Mouse (Mus musculus) lung, embryonic 16.5 days (tissue): ENCODE results near the gene Igdcc4. TPM values are rescaled to one million over a fixed set of nuclear protein-coding genes. Genes with fewer than 3 reads are reported as not detected.

ENCODE experiments used
- ATAC-seq: fragments of 200-750 bp; cut with Nextera tagmentation; 2 replicates; pipeline ENCODE4 v1.8.0; 2017; ENCODE audit warnings: low read depth, mild to moderate bottlenecking, moderate library complexity
- H3K27ac ChIP-seq: fragments of 300-500 bp; sonication (generic); 2 replicates; pipeline ENCODE4 v1.5.1; 2014; ENCODE audit warnings: mild to moderate bottlenecking, control low read depth, low read length
- H3K27me3 ChIP-seq: fragments of 300-500 bp; sonication (generic); 2 replicates; pipeline ENCODE4 v1.6.1; 2014; ENCODE audit warnings: low read depth, low read length, mixed read lengths; ENCODE audit not compliant: control insufficient read depth, insufficient read depth
- H3K36me3 ChIP-seq: fragments of 300-500 bp; sonication (generic); 2 replicates; pipeline ENCODE4 v1.6.1; 2014; ENCODE audit warnings: low read length; ENCODE audit not compliant: control insufficient read depth, insufficient read depth
- H3K4me1 ChIP-seq: fragments of 300-500 bp; sonication (generic); replicated peaks from 2 replicates; pipeline ENCODE4 v1.6.1; 2014; ENCODE audit warnings: low read length, mixed read lengths; ENCODE audit not compliant: control insufficient read depth, insufficient read depth
- H3K4me2 ChIP-seq: fragments of 300-500 bp; sonication (generic); 2 replicates; pipeline ENCODE4 v1.6.1; 2014; ENCODE audit warnings: low read depth, low read length, control low read depth
- H3K4me3 ChIP-seq: fragments of 300-500 bp; sonication (generic); 2 replicates; pipeline ENCODE4 v1.5.1; 2014; ENCODE audit warnings: mild to moderate bottlenecking, low read length, control low read depth
- H3K9ac ChIP-seq: fragments of 300-500 bp; sonication (generic); 2 replicates; pipeline ENCODE4 v1.6.1; 2014; ENCODE audit warnings: low read length, control low read depth
- H3K9me3 ChIP-seq: fragments of 300-500 bp; sonication (generic); 2 replicates; pipeline ENCODE4 v1.6.1; 2016; ENCODE audit warnings: low read length; ENCODE audit not compliant: control insufficient read depth
- WGBS: fragments of 180-500 bp; shearing (Covaris S2); extraction: QIAGEN DNeasy Blood & Tissue Kit; methylation state at CpG from one replicate; pipeline ENCODE4 v1.1.7; 2014; 5-methylcytosine and 5-hydroxymethylcytosine counted together
- polyA plus RNA-seq: library from polyadenylated mRNA; unstranded; fragments of >200 nt; fragmentation: Nextera tagmentation; extraction: Ambion mirVana; gene quantifications from 2 replicates; pipeline ENCODE4 v1.2.1, GENCODE M21; 2015

Igdcc4 gene
- polyA plus RNA-seq, 1 experiment from 2014 or later, result 11.3 TPM

DNA sequence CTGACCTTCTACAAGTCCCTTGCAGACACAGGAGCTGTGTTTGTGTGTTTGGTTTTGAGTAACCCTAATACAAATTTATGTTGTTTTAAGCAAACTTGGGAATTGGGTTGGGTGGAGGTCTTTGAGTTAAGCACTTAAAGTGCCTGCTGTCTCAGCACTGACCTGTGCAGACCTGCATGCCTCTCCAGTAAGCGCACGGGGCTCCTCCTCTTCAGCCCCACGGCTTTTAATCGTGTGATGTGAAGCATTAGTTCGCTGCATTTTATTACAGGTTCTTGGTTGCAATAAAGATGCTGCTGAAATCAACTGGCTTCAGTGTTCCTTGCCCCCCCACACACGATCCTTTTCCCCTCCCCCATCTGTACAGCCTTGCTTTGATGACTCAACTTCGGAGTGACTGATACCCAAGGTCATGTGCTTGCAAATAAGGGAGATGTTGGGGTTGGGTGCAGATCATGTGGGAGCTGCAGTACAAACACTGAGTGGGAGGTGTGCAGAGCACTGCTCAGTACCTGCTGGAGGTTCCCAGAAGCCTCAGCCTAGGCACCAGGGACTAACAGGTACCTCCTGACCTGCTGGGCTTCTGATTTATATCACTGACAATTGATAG is 17.0 kb upstream of the Igdcc4 start:
- ATAC-seq, result no peak
- Histone ChIP-seq H3K4me1 (no peaks in the 10 kb centered on the region), H3K9ac (no peak overlapping the region), H3K4me3 (no peak overlapping the region), H3K36me3 (peaks cover 16% of the 10 kb centered on the region), H3K27ac (no peak overlapping the region), H3K4me2 (no peak overlapping the region), H3K9me3 (no peaks in the 10 kb centered on the region), H3K27me3 (no peaks in the 10 kb centered on the region)
- WGBS, result 67% methylated on average over 7 of the region's 7 CpGs

DNA sequence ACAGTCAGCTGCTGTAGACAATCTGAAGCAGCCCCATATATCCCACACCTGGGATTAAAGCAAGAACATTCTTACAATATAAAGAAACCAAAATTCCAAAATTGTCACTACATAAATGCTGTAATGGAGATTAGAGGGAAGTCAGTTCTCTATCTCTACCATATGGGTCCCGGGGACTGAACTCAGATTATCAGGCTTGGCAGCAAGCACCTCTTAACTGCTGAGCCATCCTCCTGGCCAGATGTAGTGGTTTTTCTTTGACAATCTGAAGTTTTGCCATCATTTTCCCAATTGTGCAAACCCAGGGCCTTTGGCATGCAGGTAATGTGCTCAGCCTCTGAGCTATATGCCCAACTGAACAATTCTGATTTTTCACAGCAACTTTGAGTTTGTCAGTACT is 16.0 kb upstream of the Igdcc4 start:
- no peaks in the 10 kb centered on the region for H3K4me1 ChIP-seq
- no peak for ATAC-seq
- H3K27ac ChIP-seq, result no peak overlapping the region
- H3K4me2 ChIP-seq, result no peak overlapping the region
- 82% methylated on average over 1 of the region's 1 CpGs for WGBS
- H3K9ac ChIP-seq, result no peak overlapping the region
- no peaks in the 10 kb centered on the region for H3K27me3 ChIP-seq
- peaks cover 16% of the 10 kb centered on the region for H3K36me3 ChIP-seq
- H3K4me3 ChIP-seq, result no peak overlapping the region
- no peaks in the 10 kb centered on the region for H3K9me3 ChIP-seq

DNA sequence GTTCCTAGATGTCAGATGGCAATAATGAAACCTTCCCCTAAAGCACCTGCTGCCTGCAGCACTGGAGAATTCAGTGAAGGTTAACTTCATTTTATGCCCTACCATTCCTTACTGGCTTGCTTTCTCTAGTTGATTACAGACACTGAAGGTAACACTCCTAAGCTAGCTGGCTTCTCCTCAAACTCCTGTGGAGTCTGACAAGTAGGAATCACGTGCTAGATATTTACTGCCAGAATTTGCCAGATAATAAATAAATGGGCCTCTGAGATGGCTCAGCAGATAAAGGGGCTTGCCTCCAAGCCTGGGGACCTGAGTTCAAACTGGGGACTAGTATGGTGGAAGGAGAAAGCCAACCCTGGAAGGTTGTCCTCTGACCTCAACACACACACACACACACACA is 14.5 kb upstream of the Igdcc4 start:
- 32% methylated on average over 1 of the region's 1 CpGs for WGBS
- Histone ChIP-seq H3K9ac (no peak overlapping the region), H3K4me2 (no peak overlapping the region), H3K4me3 (no peak overlapping the region), H3K27me3 (no peaks in the 10 kb centered on the region), H3K9me3 (no peaks in the 10 kb centered on the region), H3K27ac (no peak overlapping the region), H3K4me1 (no peaks in the 10 kb centered on the region), H3K36me3 (peaks cover 7% of the 10 kb centered on the region)
- no peak for ATAC-seq

DNA sequence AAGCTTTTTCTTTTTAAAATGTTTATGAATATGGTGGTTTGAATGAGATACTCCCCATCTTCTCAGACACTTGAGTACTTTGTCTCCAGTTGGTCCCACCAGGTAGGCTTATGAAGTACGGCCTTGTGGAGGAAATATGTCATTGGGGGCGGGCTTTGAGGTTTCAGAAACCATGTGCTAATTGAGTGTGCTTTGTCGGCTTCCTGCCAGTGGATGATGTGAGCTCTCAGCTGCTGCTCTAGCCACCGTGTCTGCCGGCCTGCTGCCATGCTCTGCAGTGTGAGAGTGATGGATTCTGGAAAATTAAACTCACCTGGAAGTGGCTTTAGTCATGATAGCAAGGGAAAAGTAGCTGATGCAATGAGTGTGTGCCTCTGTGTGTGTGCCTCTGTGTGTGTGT is 13.8 kb upstream of the Igdcc4 start:
- no peak overlapping the region for H3K4me3 ChIP-seq
- H3K9ac ChIP-seq, result no peak overlapping the region
- H3K4me1 ChIP-seq, result no peaks in the 10 kb centered on the region
- WGBS, result 25% methylated on average over 5 of the region's 5 CpGs
- H3K36me3 ChIP-seq, result peaks cover 7% of the 10 kb centered on the region
- H3K4me2 ChIP-seq, result no peak overlapping the region
- ATAC-seq, result no peak
- H3K27me3 ChIP-seq, result no peaks in the 10 kb centered on the region
- H3K27ac ChIP-seq, result no peak overlapping the region
- no peaks in the 10 kb centered on the region for H3K9me3 ChIP-seq

DNA sequence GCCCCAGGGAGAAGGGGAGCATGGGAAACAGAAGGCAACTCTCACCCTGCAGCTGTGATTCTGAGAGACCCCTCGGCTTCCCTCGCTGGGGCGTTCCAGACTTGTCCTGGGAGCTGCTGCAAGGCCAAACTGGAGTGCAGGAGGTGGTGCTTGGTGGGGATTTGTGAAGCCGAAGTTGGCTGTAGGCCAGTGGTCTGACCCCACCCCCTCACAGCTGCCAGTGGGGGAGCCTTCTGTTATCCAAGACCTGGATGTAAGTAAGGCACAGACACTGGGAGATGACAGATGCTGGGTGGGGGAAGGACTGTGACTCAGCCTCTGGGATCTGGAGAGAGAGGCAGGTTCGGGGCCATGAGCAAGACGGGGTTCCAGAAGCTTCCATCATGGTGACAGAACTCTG is 7.0 kb upstream of the Igdcc4 start:
- Histone ChIP-seq H3K4me3 (no peak overlapping the region), H3K9me3 (no peaks in the 10 kb centered on the region), H3K27me3 (no peaks in the 10 kb centered on the region), H3K4me1 (peaks cover 6% of the 10 kb centered on the region; the same call in 1 of the 2 replicates), H3K36me3 (no peaks in the 10 kb centered on the region), H3K27ac (no peak overlapping the region), H3K9ac (0 out of 2 replicates have a peak overlapping the region, but pooled peaks have one; percentile 42), H3K4me2 (peak overlapping the region; percentile 26; the same call in 1 of the 2 replicates)
- peak; percentile 83 for ATAC-seq
- WGBS, result 24% methylated on average over 6 of the region's 6 CpGs

DNA sequence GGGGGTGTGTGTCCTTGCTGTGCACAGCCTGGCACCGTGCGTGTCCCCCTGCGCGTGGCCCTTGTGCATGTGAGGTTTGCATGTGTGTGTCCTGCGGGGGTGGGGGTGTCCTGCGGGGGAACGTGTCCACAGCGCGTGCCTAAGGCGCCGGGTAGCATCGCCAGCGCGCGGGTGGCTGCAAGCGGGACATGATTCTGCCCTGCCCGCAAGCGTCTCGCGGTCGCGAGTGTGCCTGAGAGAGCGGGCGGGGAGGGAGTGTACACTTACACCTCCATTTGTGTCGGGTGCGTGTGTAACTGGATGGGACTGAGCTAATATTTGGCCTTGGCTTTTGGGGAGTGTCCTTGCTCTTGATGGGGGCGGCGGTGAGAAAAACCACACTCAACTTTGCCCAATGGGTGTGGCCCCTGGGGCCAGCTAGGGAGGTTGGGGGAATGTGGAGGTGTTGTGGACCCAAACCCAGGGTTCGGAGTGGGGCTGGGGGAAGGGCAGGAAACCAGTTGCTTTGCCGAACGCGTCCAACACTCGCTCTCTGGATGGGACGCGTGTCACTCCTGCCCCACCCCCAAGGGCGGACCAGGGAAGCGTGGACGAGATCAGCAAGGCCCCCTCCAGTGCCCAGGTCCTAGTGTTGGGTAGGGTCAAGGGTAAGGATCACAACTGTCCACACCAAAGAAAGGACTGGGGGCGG is 545 bp downstream of the Igdcc4 start:
- Histone ChIP-seq H3K4me3 (peak overlapping the region; percentile 82), H3K4me2 (peak overlapping the region; percentile 99), H3K27me3 (no peaks in the 10 kb centered on the region), H3K36me3 (no peaks in the 10 kb centered on the region), H3K4me1 (peaks cover 5% of the 10 kb centered on the region; the same call in 1 of the 2 replicates), H3K9ac (peak overlapping the region; percentile 82), H3K9me3 (peaks cover 6% of the 10 kb centered on the region), H3K27ac (peak overlapping the region; percentile 76)
- ATAC-seq, result peak; percentile 72
- under 1% methylated on average over 39 of the region's 39 CpGs for WGBS

DNA sequence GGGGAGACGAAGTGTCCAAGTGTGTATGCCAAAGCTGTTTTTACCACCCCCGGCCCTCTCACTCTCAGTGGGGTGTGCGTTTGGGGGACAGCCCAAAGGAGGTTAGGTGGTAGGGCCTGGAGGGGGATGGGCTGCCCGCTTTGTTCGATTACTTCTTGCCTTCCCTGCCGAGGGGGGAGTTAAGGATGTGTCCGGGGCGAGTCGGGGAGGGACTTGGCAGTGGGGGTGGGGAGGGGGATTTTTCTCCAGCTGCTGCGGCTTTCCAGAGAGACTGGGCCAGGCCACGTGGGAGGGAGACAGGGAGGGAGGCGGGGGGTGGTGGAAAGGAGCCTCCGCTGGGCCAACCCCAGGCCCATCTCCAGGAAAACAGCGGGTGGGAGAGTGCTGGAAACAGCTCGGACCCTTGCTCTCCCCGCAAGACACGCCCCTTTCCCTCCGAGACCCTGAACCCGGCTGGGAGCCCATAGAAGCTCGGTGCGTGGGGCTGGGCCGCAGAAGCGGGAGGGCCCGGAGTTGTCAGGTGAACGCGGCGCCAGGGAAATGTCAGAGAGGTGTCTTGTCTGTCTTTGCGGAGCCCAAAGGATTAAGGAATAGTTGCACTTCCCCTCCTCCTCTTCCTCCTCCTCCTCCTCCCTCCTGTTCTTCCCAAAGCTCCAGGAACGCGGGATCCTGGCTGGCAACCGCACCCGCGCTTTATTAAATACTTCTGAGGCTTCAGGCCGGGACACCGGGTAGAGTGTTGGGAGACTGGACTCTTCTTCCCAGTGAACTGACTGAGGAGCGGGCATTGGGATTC is 1.3 kb downstream of the Igdcc4 start:
- Histone ChIP-seq H3K4me2 (peak overlapping the region; percentile 99), H3K9me3 (peaks cover 6% of the 10 kb centered on the region), H3K27me3 (no peaks in the 10 kb centered on the region), H3K4me1 (peaks cover 5% of the 10 kb centered on the region; the same call in 1 of the 2 replicates), H3K4me3 (peak overlapping the region; percentile 82), H3K9ac (peak overlapping the region; percentile 82), H3K27ac (peak overlapping the region; percentile 76), H3K36me3 (no peaks in the 10 kb centered on the region)
- ATAC-seq, result peak; percentile 84
- 3% methylated on average over 36 of the region's 36 CpGs for WGBS

DNA sequence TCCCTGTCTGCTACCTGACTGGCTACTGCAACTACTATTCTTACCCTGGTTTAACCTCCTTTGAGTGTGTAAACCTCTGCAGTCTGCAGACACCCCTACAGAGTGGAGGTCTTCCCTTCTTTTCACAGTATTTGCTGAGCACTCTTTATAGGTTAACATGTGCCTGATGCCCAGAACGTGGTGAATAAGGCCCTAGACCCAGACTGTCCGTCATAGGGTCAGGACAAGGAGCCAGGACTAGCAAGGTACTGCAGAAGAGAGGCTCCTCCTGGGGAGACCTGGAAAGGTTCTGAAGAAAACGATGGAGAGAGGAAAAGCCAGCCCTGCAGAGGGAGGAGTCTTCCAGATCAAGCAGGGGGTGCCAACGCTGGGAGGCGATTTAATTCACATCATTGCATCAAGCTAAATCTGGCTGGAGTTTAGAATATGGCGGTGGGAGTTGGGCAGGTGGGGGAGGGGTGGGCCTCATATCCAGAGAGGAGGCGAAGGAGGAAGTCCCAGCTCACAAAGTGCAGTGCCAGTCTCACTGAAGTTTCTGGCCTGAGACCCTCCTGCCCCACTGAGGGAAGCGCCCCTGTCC is 2.0 kb downstream of the Igdcc4 start:
- H3K36me3 ChIP-seq, result no peaks in the 10 kb centered on the region
- H3K9me3 ChIP-seq, result peaks cover 6% of the 10 kb centered on the region
- peak overlapping the region; percentile 99 for H3K4me2 ChIP-seq
- peaks cover 10% of the 10 kb centered on the region for H3K4me1 ChIP-seq
- H3K4me3 ChIP-seq, result peak overlapping the region; percentile 82
- WGBS, result 33% methylated on average over 8 of the region's 8 CpGs
- peak overlapping the region; percentile 82; the same call in 1 of the 2 replicates for H3K9ac ChIP-seq
- H3K27me3 ChIP-seq, result no peaks in the 10 kb centered on the region
- ATAC-seq, result no peak
- no peak overlapping the region for H3K27ac ChIP-seq

DNA sequence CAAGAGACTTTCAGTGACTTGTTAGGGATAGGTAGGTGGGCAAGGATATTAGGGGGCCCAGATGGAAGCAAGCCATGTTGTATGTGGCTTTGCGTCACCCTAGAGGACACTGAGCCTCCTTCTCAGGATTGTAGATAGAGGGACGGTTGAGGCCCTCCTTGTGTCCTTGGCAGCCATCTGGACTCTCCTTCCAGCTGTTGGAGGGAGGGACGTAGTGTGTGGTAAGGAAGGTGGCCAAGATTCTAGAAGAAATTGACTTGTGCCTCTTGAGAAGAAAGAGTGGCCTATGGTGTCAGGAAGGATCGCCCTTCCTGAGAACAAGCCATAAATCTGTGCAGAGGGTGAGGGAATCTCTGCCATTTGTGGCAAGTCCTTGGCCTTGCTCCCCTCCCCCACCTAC is 5.5 kb downstream of the Igdcc4 start:
- Histone ChIP-seq H3K27me3 (no peaks in the 10 kb centered on the region), H3K4me1 (peaks cover 20% of the 10 kb centered on the region), H3K9ac (no peak overlapping the region), H3K4me3 (no peak overlapping the region), H3K27ac (no peak overlapping the region), H3K9me3 (no peaks in the 10 kb centered on the region), H3K4me2 (no peak overlapping the region), H3K36me3 (no peaks in the 10 kb centered on the region)
- ATAC-seq, result no peak
- WGBS, result 64% methylated on average over 4 of the region's 4 CpGs
